Mouse (Mus musculus): Measurements from ENCODE around the gene Reg1.
"Not testable (repeated sequence)": the region's sequence is repeated elsewhere in the genome, so short reads cannot be mapped to it uniquely, and the experiment has no call there.

Reg1 gene

DNA sequence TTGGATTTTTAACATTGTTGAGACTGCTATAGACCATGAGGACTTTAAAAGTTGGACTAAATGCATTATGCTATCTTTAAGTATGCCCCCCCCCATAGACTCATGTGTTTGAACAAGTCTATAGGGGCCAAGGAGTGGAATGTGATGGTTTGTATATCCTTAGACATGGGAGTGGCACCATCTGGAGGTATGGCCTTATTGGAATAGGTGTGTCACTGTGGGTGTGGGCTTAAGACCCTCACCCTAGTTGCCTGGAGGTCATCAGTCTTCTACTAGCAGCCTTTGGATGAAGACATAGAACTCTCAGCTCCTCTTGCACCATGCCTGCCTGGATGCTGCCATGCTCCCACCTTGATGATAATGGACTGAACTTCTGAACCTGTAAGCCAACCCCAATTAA is at the start of gene Reg1:
Gene Reg1, plus strand, starts transcription at position 301 of the 400 bp plus-strand sequence.
- in situ Hi-C loops (cut with MboI; ENCODE audit: low pct_unique_long_range_greater_than_20kb in 1 of 2, low sequenced_read_pairs in 2 of 2, unreplicated experiment in 1 of 2): not testable (repeated sequence)

DNA sequence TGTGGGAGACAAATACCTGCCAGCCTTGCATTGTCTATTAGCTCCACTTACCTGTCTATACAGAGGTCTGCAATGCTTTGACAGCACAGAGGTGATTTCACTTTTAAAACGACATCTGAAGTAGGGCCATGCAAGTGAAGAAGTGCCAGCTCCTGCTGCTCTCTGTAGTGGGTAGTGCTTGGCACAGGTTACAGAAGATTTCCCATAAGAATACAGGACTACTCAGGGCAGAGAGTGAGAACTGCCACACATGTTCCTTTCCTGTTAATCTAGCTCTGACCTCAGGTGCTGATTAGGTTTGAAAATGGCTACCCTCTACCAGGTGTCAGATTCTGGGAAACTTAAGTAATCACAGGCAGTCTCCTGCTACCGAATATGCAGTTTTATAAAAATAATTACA is 43.7 kb upstream of the Reg1 start, which contains the start of gene Reg3d:
Gene Reg3d, minus strand, starts transcription at position 101 of the 400 bp plus-strand sequence.
- in situ Hi-C loops (cut with MboI; ENCODE audit: low pct_unique_long_range_greater_than_20kb in 1 of 2, low sequenced_read_pairs in 2 of 2, unreplicated experiment in 1 of 2): no loop called here

- in situ Hi-C loops (cut with MboI; ENCODE audit: low pct_unique_long_range_greater_than_20kb in 1 of 2, low sequenced_read_pairs in 2 of 2, unreplicated experiment in 1 of 2): no loop called here
These were observed 42.1 kb upstream of the Reg1 start, which contains the start of gene Reg3a for GRCm38 (mm10) chr6:78380409-78380808. Gene Reg3a (plus strand): TSS chr6:78380709.

- in situ Hi-C loops (cut with MboI; ENCODE audit: low pct_unique_long_range_greater_than_20kb in 1 of 2, low sequenced_read_pairs in 2 of 2, unreplicated experiment in 1 of 2): no loop called here
These were observed 36.9 kb upstream of the Reg1 start for GRCm38 (mm10) chr6:78385609-78386008.

DNA sequence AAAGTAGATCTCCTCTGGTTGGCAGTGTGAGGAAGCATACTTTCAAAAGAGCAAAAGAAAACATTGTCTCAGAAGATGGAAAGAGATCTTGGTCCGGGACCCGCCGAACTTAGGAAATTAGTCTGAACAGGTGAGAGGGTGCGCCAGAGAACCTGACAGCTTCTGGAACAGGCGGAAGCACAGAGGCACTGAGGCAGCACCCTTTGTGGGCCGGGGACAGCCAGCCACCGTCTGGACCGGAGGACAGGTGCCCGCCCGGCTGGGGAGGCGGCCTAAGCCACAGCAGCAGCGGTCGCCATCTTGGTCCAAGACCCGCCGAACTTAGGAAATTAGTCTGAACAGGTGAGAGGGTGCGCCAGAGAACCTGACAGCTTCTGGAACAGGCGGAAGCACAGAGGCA is 27.2 kb upstream of the Reg1 start, which contains the start of gene Reg2:
Gene Reg2, plus strand, starts transcription at position 301 of the 400 bp plus-strand sequence.
- in situ Hi-C loops (cut with MboI; ENCODE audit: low pct_unique_long_range_greater_than_20kb in 1 of 2, low sequenced_read_pairs in 2 of 2, unreplicated experiment in 1 of 2): not testable (repeated sequence)

- in situ Hi-C loops (cut with MboI; ENCODE audit: low pct_unique_long_range_greater_than_20kb in 1 of 2, low sequenced_read_pairs in 2 of 2, unreplicated experiment in 1 of 2): no loop called here
These were observed 3.0 kb downstream of the Reg1 start for GRCm38 (mm10) chr6:78425497-78425896.

DNA sequence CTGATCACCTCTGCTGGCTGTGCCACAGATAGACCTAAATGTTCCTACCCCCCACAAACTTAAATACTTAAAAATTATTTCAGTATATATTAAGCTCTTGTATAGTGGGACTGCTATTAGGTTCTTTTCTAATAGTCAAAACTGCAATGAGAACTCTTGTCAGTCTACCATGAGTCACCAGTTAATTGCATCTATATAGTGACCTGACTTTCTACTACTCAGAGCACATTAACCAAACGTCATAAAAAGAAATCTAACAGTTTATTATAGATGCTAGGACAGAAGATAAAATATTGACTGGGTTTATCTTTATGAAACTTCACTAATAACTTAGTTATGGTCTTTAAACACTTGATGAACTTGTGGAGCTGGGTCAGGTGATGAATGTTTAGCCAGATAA is 24.7 kb downstream of the Reg1 start:
- in situ Hi-C loops (cut with MboI; ENCODE audit: low pct_unique_long_range_greater_than_20kb in 1 of 2, low sequenced_read_pairs in 2 of 2, unreplicated experiment in 1 of 2): no loop called here

GRCm38 (mm10) chr6:78448409-78448808 is 25.9 kb downstream of the Reg1 start:
- in situ Hi-C loops (cut with MboI; ENCODE audit: low pct_unique_long_range_greater_than_20kb in 1 of 2, low sequenced_read_pairs in 2 of 2, unreplicated experiment in 1 of 2): no loop called here

DNA sequence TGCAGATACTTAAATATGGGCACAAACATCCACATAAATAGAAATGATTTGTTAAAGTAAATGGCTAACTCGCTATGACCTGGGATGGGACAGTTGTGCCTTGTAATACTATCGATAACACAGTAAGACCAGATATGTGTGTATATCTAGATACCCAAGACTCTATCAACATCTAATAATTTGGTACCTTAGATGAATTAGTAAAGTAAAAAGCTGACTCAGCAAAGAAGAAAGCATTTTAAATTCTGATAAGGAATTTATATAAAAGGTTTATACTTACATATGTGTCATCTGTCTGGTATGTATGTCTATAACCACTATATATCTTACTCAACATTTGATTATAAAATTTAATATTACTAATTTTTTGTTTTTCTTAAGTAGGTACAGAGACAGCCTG is 30.3 kb downstream of the Reg1 start:
- in situ Hi-C loops (cut with MboI; ENCODE audit: low pct_unique_long_range_greater_than_20kb in 1 of 2, low sequenced_read_pairs in 2 of 2, unreplicated experiment in 1 of 2): no loop called here

DNA sequence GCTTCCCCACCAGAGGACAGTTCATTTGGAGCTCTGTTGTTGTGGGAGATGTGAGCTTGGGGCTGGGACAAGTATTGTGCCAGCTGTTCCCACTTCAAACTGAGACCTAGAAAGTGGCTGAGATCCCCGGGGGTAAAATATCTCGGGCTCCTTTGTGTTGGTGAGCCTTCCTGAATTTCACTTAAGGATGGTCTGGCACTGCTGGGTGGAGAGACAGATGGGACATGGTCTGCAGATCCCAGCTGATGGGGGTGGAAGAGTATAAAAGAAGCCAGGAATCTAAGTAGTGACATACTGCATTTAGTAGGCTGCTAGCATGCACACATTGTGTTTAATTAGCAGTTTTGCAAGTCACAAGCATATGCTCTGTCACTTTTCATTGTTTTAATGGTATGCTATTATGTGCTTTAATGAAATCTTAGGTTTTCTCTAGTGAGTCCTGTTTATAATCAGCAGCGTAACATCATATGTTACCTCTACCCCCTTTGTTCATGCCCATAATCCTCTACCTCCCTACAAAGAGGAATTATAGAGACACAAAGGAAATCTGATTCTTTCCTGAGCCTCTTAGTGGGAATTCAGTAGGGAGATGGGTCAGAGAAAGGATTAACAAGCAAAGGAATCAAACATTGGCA is 37.8 kb downstream of the Reg1 start:
- in situ Hi-C loops (cut with MboI; ENCODE audit: low pct_unique_long_range_greater_than_20kb in 1 of 2, low sequenced_read_pairs in 2 of 2, unreplicated experiment in 1 of 2): no loop called here

DNA sequence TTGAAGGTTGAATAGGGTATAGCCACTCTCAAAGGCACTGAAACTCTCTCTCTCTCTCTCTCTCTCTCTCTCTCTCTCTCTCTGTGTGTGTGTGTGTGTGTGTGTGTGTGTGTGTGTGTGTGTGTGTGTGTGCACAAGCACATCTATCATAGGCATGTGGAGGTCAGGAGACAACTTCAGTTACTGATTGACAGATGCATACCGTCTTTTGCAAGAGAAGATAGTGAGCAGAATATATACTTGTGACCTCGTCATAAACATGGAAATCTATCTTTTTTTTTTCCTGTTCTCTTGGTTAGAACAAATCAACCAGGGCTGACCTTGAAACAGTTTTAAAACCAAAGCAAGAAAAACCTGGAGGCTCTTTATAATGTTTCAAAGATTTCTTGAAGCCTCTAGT is 39.8 kb downstream of the Reg1 start:
- in situ Hi-C loops (cut with MboI; ENCODE audit: low pct_unique_long_range_greater_than_20kb in 1 of 2, low sequenced_read_pairs in 2 of 2, unreplicated experiment in 1 of 2): no loop called here

DNA sequence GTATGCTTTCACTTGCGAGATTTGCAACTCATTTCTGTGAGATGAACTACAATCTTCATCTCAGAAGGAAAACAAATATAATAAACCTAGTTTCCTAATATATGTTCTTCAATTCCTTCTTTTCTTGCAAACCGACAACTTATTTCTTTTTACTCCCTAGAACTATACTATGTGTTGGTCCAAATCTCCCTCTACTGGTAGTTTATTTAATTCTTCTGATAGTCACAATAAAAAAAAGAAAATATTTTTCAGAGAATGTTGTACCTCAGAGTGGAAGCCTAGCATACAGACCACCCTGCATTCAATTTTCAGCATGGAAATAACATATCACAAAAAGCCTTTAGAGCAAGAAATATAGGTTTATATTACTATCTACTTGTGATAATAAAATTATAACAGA is 40.8 kb downstream of the Reg1 start:
- in situ Hi-C loops (cut with MboI; ENCODE audit: low pct_unique_long_range_greater_than_20kb in 1 of 2, low sequenced_read_pairs in 2 of 2, unreplicated experiment in 1 of 2): no loop called here

DNA sequence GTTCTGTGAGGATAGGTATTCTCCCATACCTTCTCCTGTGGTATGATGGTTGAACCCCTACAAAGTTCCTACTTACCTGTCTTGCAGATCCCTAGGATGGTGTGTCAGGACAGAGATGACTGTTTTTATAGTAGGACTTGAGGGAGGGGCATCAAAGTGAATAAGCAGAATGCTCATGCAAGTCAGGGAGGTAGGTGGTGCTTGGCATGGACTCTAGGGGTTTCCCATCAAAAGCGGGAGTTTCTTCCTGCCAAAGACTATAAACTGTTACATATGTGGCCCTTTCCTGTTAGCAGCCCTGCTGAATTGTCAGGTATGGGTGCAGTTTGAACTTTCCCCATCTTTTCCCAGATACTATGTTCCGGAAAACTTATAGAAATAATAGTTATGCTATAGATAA is 46.3 kb downstream of the Reg1 start, which contains the start of gene Reg3g:
Gene Reg3g, minus strand, starts transcription at position 101 of the 400 bp plus-strand sequence.
- in situ Hi-C loops (cut with MboI; ENCODE audit: low pct_unique_long_range_greater_than_20kb in 1 of 2, low sequenced_read_pairs in 2 of 2, unreplicated experiment in 1 of 2): no loop called here

DNA sequence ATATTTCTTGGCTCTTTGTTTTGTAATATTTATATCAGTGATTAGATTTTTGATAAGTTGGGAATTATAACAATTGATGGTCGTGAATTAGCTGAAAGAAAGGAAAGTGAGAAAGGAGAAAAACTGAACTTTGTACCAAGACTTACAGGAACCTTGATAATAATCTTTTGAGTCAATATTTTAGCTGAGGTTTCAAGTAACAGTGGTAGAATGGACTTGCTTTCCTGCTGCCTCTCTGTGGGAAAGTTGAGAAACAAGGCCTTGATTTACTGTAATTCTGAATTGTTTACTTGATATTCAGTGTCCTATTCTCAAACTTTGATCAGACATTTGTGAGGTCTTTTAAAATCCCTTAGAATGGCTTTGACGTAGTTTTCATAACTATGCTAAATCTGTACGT is 46.8 kb downstream of the Reg1 start:
- in situ Hi-C loops (cut with MboI; ENCODE audit: low pct_unique_long_range_greater_than_20kb in 1 of 2, low sequenced_read_pairs in 2 of 2, unreplicated experiment in 1 of 2): no loop called here

Data from mouse embryonic stem cell (cell line).